Mouse (Mus musculus) intestine, embryonic 14.5 days (tissue): ENCODE results near the gene Tnc. TPM values are rescaled to one million over a fixed set of nuclear protein-coding genes. Genes with fewer than 3 reads are reported as not detected.

Experiments
- ATAC-seq: fragments of 200-750 bp; cut with Nextera tagmentation; replicated peaks from 2 replicates; pipeline ENCODE4 v1.8.0; 2017; ENCODE audit warnings: low read depth, moderate number of reproducible peaks, moderate TSS enrichment, moderate library complexity; ENCODE audit not compliant: low FRiP score, low TSS enrichment
- DNase-seq: peaks from one replicate; pipeline ENCODE4 v3.0.0-alpha.2; 2018; ENCODE audit warnings: low spot score
- H3K27ac ChIP-seq: fragments of 300-500 bp; sonication (generic); 2 replicates; pipeline ENCODE4 v1.5.1; 2014; ENCODE audit warnings: low read depth, mild to moderate bottlenecking, control low read depth
- H3K27me3 ChIP-seq: fragments of 300-500 bp; sonication (generic); replicated peaks from 2 replicates; pipeline ENCODE4 v1.6.1; 2014; ENCODE audit warnings: low read length, control low read depth; ENCODE audit not compliant: control insufficient read depth, insufficient read depth
- H3K36me3 ChIP-seq: fragments of 300-500 bp; sonication (generic); 2 replicates; pipeline ENCODE4 v1.6.1; 2014; ENCODE audit warnings: low read length, control low read depth; ENCODE audit not compliant: control insufficient read depth, insufficient read depth
- H3K4me1 ChIP-seq: fragments of 300-500 bp; sonication (generic); replicated peaks from 2 replicates; pipeline ENCODE4 v1.6.1; 2014; ENCODE audit warnings: low read length, control low read depth, mixed read lengths; ENCODE audit not compliant: control insufficient read depth, insufficient read depth
- H3K4me2 ChIP-seq: fragments of 300-500 bp; sonication (generic); 2 replicates; pipeline ENCODE4 v1.6.1; 2014; ENCODE audit warnings: low read length
- H3K4me3 ChIP-seq: fragments of 300-500 bp; sonication (generic); 2 replicates; pipeline ENCODE4 v1.5.1; 2014; ENCODE audit warnings: low read depth, low read length, control low read depth, mixed read lengths
- H3K9ac ChIP-seq: fragments of 300-500 bp; sonication (generic); 2 replicates; pipeline ENCODE4 v1.6.1; 2014; ENCODE audit warnings: mild to moderate bottlenecking, low read length
- H3K9me3 ChIP-seq: fragments of 300-500 bp; sonication (generic); 2 replicates; pipeline ENCODE4 v1.6.1; 2016; ENCODE audit warnings: low read length, control low read depth; ENCODE audit not compliant: control insufficient read depth
- WGBS: fragments of 180-500 bp; shearing (Covaris S2); extraction: QIAGEN DNeasy Blood & Tissue Kit; methylation state at CpG from one replicate; pipeline ENCODE4 v1.1.7; 2014; 5-methylcytosine and 5-hydroxymethylcytosine counted together
- polyA plus RNA-seq: library from polyadenylated mRNA; unstranded; fragments of >200 nt; fragmentation: Nextera tagmentation; extraction: Ambion mirVana; gene quantifications from 2 replicates; pipeline ENCODE4 v1.2.1, GENCODE M21; 2014

Tnc gene
- polyA plus RNA-seq, 1 experiment from 2014 or later, result 5.9 TPM

DNA sequence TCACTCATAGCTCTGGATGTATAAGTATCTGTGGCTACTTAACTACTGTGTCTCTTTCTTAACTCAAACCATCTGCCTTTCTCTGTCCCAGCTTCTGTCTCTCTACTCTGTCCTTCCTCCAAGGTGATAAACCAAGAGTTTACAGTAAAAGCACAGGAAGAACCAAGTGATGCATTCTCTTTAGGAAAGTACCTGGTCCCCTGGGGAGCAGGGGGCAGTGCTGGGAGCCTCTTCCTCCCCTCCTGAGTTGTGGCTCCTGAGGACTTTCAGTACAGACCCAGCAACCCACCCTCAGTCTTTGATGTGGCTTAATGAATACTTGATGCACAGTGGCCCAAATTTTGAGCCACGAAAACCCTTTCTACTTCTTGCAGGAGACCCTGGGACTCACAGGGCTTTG lies 118.6 kb downstream of the Tnc start:
- Histone ChIP-seq H3K4me1 (no peaks in the 10 kb centered on the region), H3K27ac (no peak overlapping the region), H3K9ac (no peak overlapping the region), H3K9me3 (no peaks in the 10 kb centered on the region), H3K27me3 (no peaks in the 10 kb centered on the region), H3K4me2 (no peak overlapping the region), H3K4me3 (no peak overlapping the region), H3K36me3 (no peaks in the 10 kb centered on the region)
- no peak for ATAC-seq
- DNase-seq, result no peak
- 90% methylated on average over 1 of the region's 1 CpGs for WGBS

DNA sequence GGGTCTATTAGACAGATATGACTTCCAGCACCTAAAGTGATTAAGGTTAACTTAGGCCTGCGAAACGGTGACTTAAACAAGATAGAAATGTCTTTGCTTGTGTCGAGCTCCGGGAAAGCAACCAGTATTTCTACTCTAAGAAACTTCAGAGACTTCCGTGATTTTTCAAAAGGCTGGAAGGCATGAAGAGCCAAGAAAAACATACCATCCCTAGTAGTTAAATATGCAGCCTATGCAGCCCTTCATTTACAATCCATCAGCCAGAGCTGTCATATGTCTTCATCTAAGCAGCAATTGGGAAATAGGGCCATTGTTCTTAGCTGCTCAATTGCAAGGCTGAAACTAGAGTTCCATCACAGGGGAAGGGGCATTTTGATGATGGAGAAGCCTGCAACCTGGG lies 129.6 kb downstream of the Tnc start:
- H3K27me3 ChIP-seq, result no peaks in the 10 kb centered on the region
- ATAC-seq (no peak), DNase-seq (no peak)
- no peak overlapping the region for H3K9ac ChIP-seq
- H3K27ac ChIP-seq, result no peak overlapping the region
- no peaks in the 10 kb centered on the region for H3K9me3 ChIP-seq
- no peak overlapping the region for H3K4me2 ChIP-seq
- no peak overlapping the region for H3K4me3 ChIP-seq
- no peaks in the 10 kb centered on the region; the same call in 1 of the 2 replicates for H3K4me1 ChIP-seq
- 66% methylated on average over 5 of the region's 5 CpGs for WGBS
- no peaks in the 10 kb centered on the region for H3K36me3 ChIP-seq

GRCm38 (mm10) chr4:63916753-63917152 lies 130.1 kb downstream of the Tnc start:
- Histone ChIP-seq H3K4me2 (no peak overlapping the region), H3K4me3 (no peak overlapping the region), H3K9me3 (no peaks in the 10 kb centered on the region), H3K36me3 (no peaks in the 10 kb centered on the region), H3K9ac (no peak overlapping the region), H3K27ac (no peak overlapping the region), H3K4me1 (no peaks in the 10 kb centered on the region; the same call in 1 of the 2 replicates), H3K27me3 (no peaks in the 10 kb centered on the region)
- ATAC-seq (no peak), DNase-seq (no peak)
- 41% methylated on average over 8 of the region's 8 CpGs for WGBS

- no peaks in the 10 kb centered on the region for H3K27me3 ChIP-seq
- WGBS, result 42% methylated on average over 3 of the region's 3 CpGs
- no peaks in the 10 kb centered on the region for H3K36me3 ChIP-seq
- H3K9ac ChIP-seq, result no peak overlapping the region
- DNase-seq, result no peak
- no peak overlapping the region for H3K4me2 ChIP-seq
- H3K27ac ChIP-seq, result no peak overlapping the region
- H3K4me3 ChIP-seq, result no peak overlapping the region
- ATAC-seq, result no peak
- no peaks in the 10 kb centered on the region for H3K9me3 ChIP-seq
- no peaks in the 10 kb centered on the region; the same call in 1 of the 2 replicates for H3K4me1 ChIP-seq
Observed at GRCm38 (mm10) chr4:63916288-63916687, 130.5 kb downstream of the Tnc start.

Other genes with a start within 250 kb of the Tnc start
- 0.04 and 0.11 TPM in 2 replicates for gene Tnfsf8, start 185.7 kb downstream of the Tnc start, polyA plus RNA-seq